Comparison of ENCODE assay signal across 8 mouse cellular contexts in the genomic region with DNA sequence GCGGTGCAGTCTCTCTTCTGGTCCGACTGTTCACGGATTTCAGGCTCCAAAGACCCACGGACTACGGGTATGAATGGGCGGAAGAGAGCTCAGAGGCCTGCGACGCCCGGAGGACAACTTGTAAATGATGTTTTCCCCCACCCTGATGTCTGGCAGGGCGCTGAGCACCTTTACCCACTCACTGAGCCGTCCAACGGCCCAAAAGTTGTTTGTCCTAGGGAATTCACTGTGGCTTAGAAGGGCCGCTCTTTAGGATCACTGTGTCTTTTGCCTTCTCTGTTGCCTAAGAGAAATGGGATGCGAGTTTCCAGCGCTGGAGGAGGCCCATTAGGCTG.
DNase-seq lines count a peak whose midpoint lies in the region; ATAC-seq lines count a peak whose summit lies in the region.
"Had no signal": no experiment of that assay in that cellular context is flagged by ENCODE, and none has a peak within 500 bp of the region (broad histone marks: within the 10 kb centered on the region; RNA-seq: fewer than 3 reads in every experiment).

No protein-coding gene starts in this region.

- H3K9me3 ChIP-seq in lung, embryonic 16.5 days (ENCODE audit: control insufficient read depth, low read length) = no peaks in the 10 kb centered on the region; the same call in 1 of the 2 replicates
- peaks cover 7% of the 10 kb centered on the region for H3K9me3 ChIP-seq in heart, embryonic 14.5 days (ENCODE audit: control insufficient read depth, low read length)
- no peaks in the 10 kb centered on the region for H3K9me3 ChIP-seq in limb, embryonic 15.5 days
- no peaks in the 10 kb centered on the region for H3K9me3 ChIP-seq in stomach, embryonic 15.5 days

- no peak for ATAC-seq in lung, embryonic 16.5 days (ENCODE audit: low read depth)
- no peak for ATAC-seq in heart, embryonic 14.5 days (ENCODE audit: insufficient number of reproducible peaks, insufficient read depth, low FRiP score, low read depth)
- ATAC-seq in limb, embryonic 15.5 days (ENCODE audit: insufficient number of reproducible peaks, low FRiP score, low TSS enrichment, low read depth) = no peak
- ATAC-seq in stomach, embryonic 15.5 days (ENCODE audit: insufficient read depth, low FRiP score, low read depth) = no peak
- no peak for ATAC-seq in megakaryocyte-erythroid progenitor cell, adult 5-6 weeks (replicated peaks; ENCODE audit: low FRiP score, low TSS enrichment, poor library complexity, severe bottlenecking)
- no peak for ATAC-seq in CD4-positive, CD25-positive, alpha-beta regulatory T cell, adult 4 months

- peak overlapping the region; percentile 22 for H3K4me3 ChIP-seq in lung, embryonic 16.5 days (ENCODE audit: low read length)
- peak overlapping the region; percentile 30 to 41 for H3K4me3 ChIP-seq in heart, embryonic 14.5 days (ENCODE audit: control insufficient read depth in 1 of 2, insufficient read depth in 1 of 2, low read depth in 1 of 2, low read length in 2 of 2)
- H3K4me3 ChIP-seq in limb, embryonic 15.5 days = peak overlapping the region; percentile 24
- peak overlapping the region; percentile 23 for H3K4me3 ChIP-seq in stomach, embryonic 15.5 days (replicated peaks)

- DNase-seq in lung, postnatal 4 days = no peak
- DNase-seq: cerebellum, adult 11 months had no signal

- no peak overlapping the region for H3K27ac ChIP-seq in lung, embryonic 16.5 days (ENCODE audit: low read length)
- no peak overlapping the region for H3K27ac ChIP-seq in heart, embryonic 14.5 days (replicated peaks in 1 of 2; ENCODE audit: control insufficient read depth in 1 of 2, insufficient read depth in 1 of 2, low read depth in 2 of 2, low read length in 2 of 2)
- H3K27ac ChIP-seq in limb, embryonic 15.5 days = peak overlapping the region; percentile 60
- H3K27ac ChIP-seq in stomach, embryonic 15.5 days = peak overlapping the region; percentile 5; the same call in 1 of the 2 replicates

- no peaks in the 10 kb centered on the region for H3K27me3 ChIP-seq in lung, embryonic 16.5 days (ENCODE audit: control insufficient read depth, insufficient read depth, low read depth, low read length)
- H3K27me3 ChIP-seq in heart, embryonic 14.5 days (ENCODE audit: control insufficient read depth, insufficient read depth, low read length) = no peaks in the 10 kb centered on the region
- H3K27me3 ChIP-seq in limb, embryonic 15.5 days = no peaks in the 10 kb centered on the region
- H3K27me3 ChIP-seq in stomach, embryonic 15.5 days (replicated peaks) = no peaks in the 10 kb centered on the region

- H3K4me1 ChIP-seq in lung, embryonic 16.5 days (replicated peaks; ENCODE audit: control insufficient read depth, insufficient read depth, low read length) = peaks cover 15% of the 10 kb centered on the region
- H3K4me1 ChIP-seq in heart, embryonic 14.5 days (ENCODE audit: control insufficient read depth in 2 of 2, insufficient read depth in 2 of 2, low read length in 2 of 2) = peaks cover 6 to 8% of the 10 kb centered on the region in 2 experiments; a peak in 3 of 4 replicates
- peaks cover 19% of the 10 kb centered on the region for H3K4me1 ChIP-seq in limb, embryonic 15.5 days
- H3K4me1 ChIP-seq in stomach, embryonic 15.5 days = peaks cover 6% of the 10 kb centered on the region

- peak overlapping the region; percentile 12 for H3K9ac ChIP-seq in lung, embryonic 16.5 days (ENCODE audit: low read length)
- H3K9ac ChIP-seq in heart, embryonic 14.5 days (ENCODE audit: low read length) = peak overlapping the region; percentile 64
- no peak overlapping the region for H3K9ac ChIP-seq in limb, embryonic 15.5 days
- H3K9ac ChIP-seq in stomach, embryonic 15.5 days = no peak overlapping the region

- WGBS in lung, embryonic 16.5 days = 18% methylated on average over 15 of the region's 15 CpGs
- whole genome bisulfite sequencing in heart, embryonic 14.5 days = 12% methylated on average over 15 of the region's 15 CpGs
- WGBS in limb, embryonic 15.5 days = 23% methylated on average over 15 of the region's 15 CpGs
- 19% methylated on average over 15 of the region's 15 CpGs for WGBS in stomach, embryonic 15.5 days

- peak overlapping the region; percentile 51 for H3K4me2 ChIP-seq in lung, embryonic 16.5 days (ENCODE audit: low read depth, low read length)
- peak overlapping the region; percentile 73 for H3K4me2 ChIP-seq in heart, embryonic 14.5 days (ENCODE audit: low read length)
- peak overlapping the region; percentile 57 for H3K4me2 ChIP-seq in limb, embryonic 15.5 days
- H3K4me2 ChIP-seq in stomach, embryonic 15.5 days = peak overlapping the region; percentile 51

- no peaks in the 10 kb centered on the region for H3K36me3 ChIP-seq in lung, embryonic 16.5 days (ENCODE audit: control insufficient read depth, insufficient read depth, low read length)
- no peaks in the 10 kb centered on the region for H3K36me3 ChIP-seq in heart, embryonic 14.5 days (ENCODE audit: control insufficient read depth, insufficient read depth, low read length)
- no peaks in the 10 kb centered on the region for H3K36me3 ChIP-seq in limb, embryonic 15.5 days
- no peaks in the 10 kb centered on the region for H3K36me3 ChIP-seq in stomach, embryonic 15.5 days

Comparison
In these comparisons a context has a peak if more than half of its experiments do, and no peak if none do; other contexts are left out.
1. H3K27ac ChIP-seq: peak in limb, embryonic 15.5 days (single experiment) and stomach, embryonic 15.5 days (single experiment); none in lung, embryonic 16.5 days (single experiment) and heart, embryonic 14.5 days (0 of 2).
2. H3K9ac ChIP-seq: peak in lung, embryonic 16.5 days (single experiment) and heart, embryonic 14.5 days (single experiment); none in limb, embryonic 15.5 days (single experiment) and stomach, embryonic 15.5 days (single experiment).
3. Peak in every context shown above with its lines, with median percentiles within 50 percentile points of each other: H3K4me2 ChIP-seq and H3K4me3 ChIP-seq.